Mouse (Mus musculus): ENCODE measurements around the gene Trpm3.

GRCm38 (mm10) chr19:22804311-22804710 lies 665.5 kb downstream of the Trpm3 start:
- no peak for TF ChIP-seq CTCF (IDR thresholded peaks at IDR 0.05; ENCODE audit: borderline replicate concordance, insufficient read depth, low read depth, low read length)
- no peak for TF ChIP-seq POLR2A (IDR thresholded peaks at IDR 0.05; ENCODE audit: borderline replicate concordance, insufficient read depth, low read length)

Measured in cerebellum, adult 2 months (tissue).